ENCODE assay signal across 18 mouse cellular contexts in genomic region chr1:79743385-79743784, GRCm38 (mm10).
"Had no signal": no experiment of that assay in that cellular context is flagged by ENCODE, and none has a peak within 500 bp of the region (broad histone marks: within the 10 kb centered on the region; RNA-seq: fewer than 3 reads in every experiment).

No protein-coding gene starts in this region.

- H3K36me3 ChIP-seq: heart, embryonic 10.5 days; limb, embryonic 13.5 days had no signal

- H3K4me3 ChIP-seq: heart, embryonic 10.5 days; heart, embryonic 12.5 days; hindbrain, embryonic 13.5 days; hindbrain, embryonic 15.5 days; kidney, embryonic 15.5 days; limb, embryonic 13.5 days; limb, embryonic 15.5 days had no signal

- H3K4me1 ChIP-seq: hindbrain, embryonic 13.5 days; hindbrain, embryonic 15.5 days; kidney, embryonic 15.5 days; limb, embryonic 13.5 days; limb, embryonic 15.5 days had no signal

- DNase-seq: gastrocnemius, postnatal 14 days; gastrocnemius, postnatal 36 days; heart, adult 18-20 months; heart, postnatal 10 days; heart, postnatal 36 days; layer of hippocampus, adult 9-11 months; layer of hippocampus, postnatal 36 days; left cerebral cortex, postnatal 4 days; lung, adult 18-20 months had no signal

- H3K27me3 ChIP-seq: heart, embryonic 12.5 days; hindbrain, embryonic 13.5 days; hindbrain, embryonic 15.5 days; kidney, embryonic 15.5 days; limb, embryonic 13.5 days; limb, embryonic 15.5 days had no signal

- H3K27ac ChIP-seq: heart, embryonic 10.5 days; hindbrain, embryonic 13.5 days; hindbrain, embryonic 15.5 days; hindbrain, postnatal 0 days; kidney, embryonic 15.5 days; limb, embryonic 13.5 days; limb, embryonic 15.5 days; liver, embryonic 14.5 days had no signal
